Mouse (Mus musculus) testis, adult 2 months (tissue): ENCODE results near the gene Cyth2.

Source experiments
- CTCF ChIP-seq: fragments of 200-500 bp; IDR thresholded peaks from 2 replicates; pipeline ENCODE4 v1.5.1; 2012; ENCODE audit warnings: low read depth, mild to moderate bottlenecking, inconsistent platforms, low read length, moderate library complexity; ENCODE audit not compliant: control insufficient read depth, insufficient read depth, insufficient replicate concordance
- POLR2A ChIP-seq: fragments of 200-500 bp; IDR thresholded peaks from 2 replicates; pipeline ENCODE4 v1.6.1; 2012; ENCODE audit warnings: low read depth, mild to moderate bottlenecking, inconsistent platforms, low read length, moderate library complexity; ENCODE audit not compliant: control insufficient read depth

DNA sequence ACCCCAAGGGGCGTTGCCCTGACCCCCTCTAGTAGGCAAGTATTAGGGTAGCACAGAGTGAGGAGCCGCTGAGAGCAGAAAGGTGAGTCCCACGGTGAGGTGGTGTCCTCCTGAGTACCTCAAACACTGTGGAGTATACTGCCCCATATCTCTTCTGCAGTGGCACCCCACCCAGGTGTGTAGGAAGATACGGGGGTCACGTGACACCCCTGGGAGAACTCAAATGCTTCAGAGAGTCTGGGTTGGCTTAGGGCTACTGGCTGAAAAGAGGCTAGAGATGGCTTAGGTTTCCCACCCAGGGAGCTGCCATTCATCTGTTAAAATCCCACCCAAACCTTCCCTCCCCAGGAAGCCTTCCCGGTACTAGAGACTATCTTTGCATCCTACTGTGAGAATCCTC lies 17.4 kb downstream of the Cyth2 start:
- TF ChIP-seq CTCF (no peak), POLR2A (no peak)
